Mouse (Mus musculus) lung, postnatal 10 days (tissue): ENCODE data around the gene Entpd6.

Source experiments
- DNase-seq: peaks from one replicate; pipeline ENCODE4 v3.0.0; 2021

Gene Entpd6

GRCm38 (mm10) chr2:150787234-150787771 lies 38.5 kb downstream of the Entpd6 start:
- DNase-seq, result peak; percentile 29

GRCm38 (mm10) chr2:150788768-150789550 lies 40.1 kb downstream of the Entpd6 start:
- peak; percentile 89 for DNase-seq

GRCm38 (mm10) chr2:150793320-150793719 lies 44.5 kb downstream of the Entpd6 start:
- no peak for DNase-seq

GRCm38 (mm10) chr2:150798084-150798483 lies 49.2 kb downstream of the Entpd6 start:
- no peak for DNase-seq

- no peak for DNase-seq
These were observed 51.8 kb downstream of the Entpd6 start for GRCm38 (mm10) chr2:150800616-150801015.

- DNase-seq, result peak; percentile 42
These were observed 54.2 kb downstream of the Entpd6 start for GRCm38 (mm10) chr2:150803035-150803434.

- no peak for DNase-seq
These were observed 59.5 kb downstream of the Entpd6 start for GRCm38 (mm10) chr2:150808381-150808780.

- no peak for DNase-seq
These were observed 60.0 kb downstream of the Entpd6 start for GRCm38 (mm10) chr2:150808812-150809211.

GRCm38 (mm10) chr2:150810603-150811002 lies 61.8 kb downstream of the Entpd6 start:
- no peak for DNase-seq

- no peak for DNase-seq
These were observed 64.0 kb downstream of the Entpd6 start for GRCm38 (mm10) chr2:150812816-150813215.

- no peak for DNase-seq
These were observed 68.0 kb downstream of the Entpd6 start for GRCm38 (mm10) chr2:150816676-150817402.

GRCm38 (mm10) chr2:150818742-150819141 lies 69.9 kb downstream of the Entpd6 start:
- DNase-seq, result no peak

GRCm38 (mm10) chr2:150820720-150821119 lies 71.9 kb downstream of the Entpd6 start:
- no peak for DNase-seq
